Mouse (Mus musculus): Measurements from ENCODE around the gene Lrp5.

DNA sequence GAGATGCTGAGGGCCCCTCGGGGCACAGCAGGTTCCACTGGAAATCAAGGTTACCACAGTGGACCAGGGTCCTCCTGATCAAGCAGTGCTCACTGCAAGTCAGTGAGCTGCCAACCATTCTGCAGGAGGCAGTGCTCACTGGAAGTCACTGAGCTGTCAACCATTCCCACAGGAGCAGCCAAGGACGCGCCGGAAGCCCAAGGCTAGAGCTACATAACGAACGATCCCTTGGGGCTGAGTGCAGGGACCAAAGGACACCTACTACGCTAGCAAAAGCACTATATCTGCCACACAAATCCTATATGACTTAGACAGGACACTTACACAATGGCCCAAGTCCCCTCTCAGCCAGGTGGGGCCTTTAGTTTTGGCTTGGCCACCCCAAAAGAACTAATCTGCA lies 5.6 kb downstream of the Lrp5 start:
- TF ChIP-seq CTCF (IDR thresholded peaks at IDR 0.05; ENCODE audit: extremely low read depth, insufficient read depth, low read length) (no peak), POLR2A (IDR thresholded peaks at IDR 0.05; ENCODE audit: extremely low read depth, insufficient read depth, low read length) (no peak)
